Mouse (Mus musculus) NIH3T3 (cell line): ENCODE measurements at regions not wholly inside any gene's neighbourhood (a gene's known extent, or its start where the extent isn't known, plus 50 kb on each side); places are given as distances from the start of the nearest gene placed in this dataset.
A peak's percentile ranks its signal among the peaks of the same experiment; 100 is the strongest.
"Not testable (repeated sequence)": the region's sequence is repeated elsewhere in the genome, so short reads cannot be mapped to it uniquely, and the experiment has no call there.

Experiments
- DNase-seq: peaks from one replicate; pipeline ENCODE4 v3.0.0-alpha.2; 2012; ENCODE audit warnings: low read depth

DNA sequence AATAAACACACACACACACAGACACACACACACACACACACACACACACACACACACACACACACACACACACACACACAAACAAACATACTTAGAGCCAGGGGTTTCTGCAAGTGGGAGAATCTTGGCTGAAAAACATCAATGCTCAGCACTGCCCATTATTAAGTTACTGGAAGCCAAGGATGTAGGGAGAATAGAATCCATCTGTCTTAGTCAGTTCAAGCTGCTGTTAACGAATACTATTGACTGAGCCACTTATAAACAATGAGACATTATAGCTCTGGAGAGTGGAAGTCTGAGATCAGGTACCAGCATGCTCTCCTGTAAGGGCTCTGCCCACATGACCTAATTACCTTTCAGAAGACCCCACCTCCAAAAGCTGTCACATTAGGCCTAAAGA lies 87.4 kb downstream of the Fam174b start:
- no peak for DNase-seq

GRCm38 (mm10) chr7:73830581-73830980 lies 90.5 kb downstream of the Fam174b start:
- DNase-seq, result no peak

- DNase-seq, result no peak
These were observed 100.3 kb downstream of the Fam174b start for GRCm38 (mm10) chr7:73840381-73840780.

GRCm38 (mm10) chr7:73852184-73852583 lies 112.1 kb downstream of the Fam174b start:
- no peak for DNase-seq

GRCm38 (mm10) chr7:73853296-73853950 lies 113.3 kb downstream of the Fam174b start:
- not testable (repeated sequence) for DNase-seq

- DNase-seq, result peak; percentile 38
These were observed 115.4 kb downstream of the Fam174b start for GRCm38 (mm10) chr7:73855489-73855888.

DNA sequence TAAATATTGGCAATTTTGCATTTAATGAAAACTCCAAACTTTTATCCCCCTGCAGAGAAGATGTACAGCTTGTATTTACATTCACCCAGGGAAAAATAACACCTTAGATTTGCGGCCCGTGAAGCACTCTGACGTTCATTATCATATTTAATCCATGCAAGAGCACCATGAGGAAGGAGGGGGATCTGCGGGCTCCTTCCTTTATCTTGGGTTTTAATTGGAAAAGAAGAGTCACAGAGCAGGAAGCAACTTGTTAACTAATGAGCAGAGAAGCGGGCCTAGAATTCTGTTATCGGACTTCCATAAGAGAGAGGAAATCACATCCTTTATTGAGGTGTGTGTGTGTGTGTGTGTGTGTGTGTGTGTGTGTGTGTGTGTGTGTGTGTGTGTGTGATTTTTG lies 116.8 kb downstream of the Fam174b start:
- DNase-seq, result no peak

DNA sequence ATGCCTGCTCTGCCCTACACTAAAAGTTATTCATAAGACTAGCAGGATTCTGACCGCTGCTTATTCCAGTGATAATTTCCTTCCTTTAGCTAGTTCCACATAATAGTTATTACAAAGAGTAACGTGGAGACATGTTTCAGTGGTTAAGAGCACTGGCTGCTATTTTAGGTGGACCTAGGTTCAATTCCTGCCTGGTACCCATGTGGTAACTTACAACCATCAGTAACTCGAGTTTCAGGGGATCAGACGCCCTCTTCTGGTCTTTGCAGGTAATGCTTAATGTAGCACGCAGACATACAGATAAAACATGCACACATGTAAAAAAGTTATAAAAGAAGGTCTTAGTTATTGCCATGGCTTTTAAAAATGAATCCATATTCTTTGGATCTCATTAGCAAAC lies 125.0 kb downstream of the Fam174b start:
- no peak for DNase-seq

DNA sequence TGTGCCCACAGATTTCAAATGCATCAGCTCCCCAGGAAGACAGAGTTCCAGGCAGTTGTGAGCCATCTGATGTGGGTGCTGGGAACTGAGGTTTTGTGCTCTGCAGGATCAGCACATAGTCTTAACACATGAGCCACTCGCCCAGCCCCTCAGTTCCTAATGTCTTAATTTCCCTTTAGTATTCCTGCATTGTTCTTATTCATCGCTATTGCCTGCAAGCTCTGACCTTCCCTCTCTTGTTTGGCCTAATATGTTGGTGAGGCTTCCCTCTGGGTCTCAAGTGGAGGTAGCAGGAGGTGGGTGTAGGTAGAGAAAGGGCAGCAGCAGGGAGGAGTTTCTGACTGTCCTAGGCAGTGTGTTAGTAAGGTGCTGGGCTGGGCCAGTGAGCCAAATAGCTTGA lies 132.1 kb downstream of the Fam174b start:
- DNase-seq, result no peak

- no peak for DNase-seq
These were observed 132.0 kb downstream of the St8sia2 start for GRCm38 (mm10) chr7:73881252-73882042.

- DNase-seq, result no peak
These were observed 127.3 kb downstream of the St8sia2 start for GRCm38 (mm10) chr7:73886152-73886551.
